Mouse (Mus musculus) heart, postnatal 0 days (tissue): Measurements from ENCODE around the gene Adprhl2.

Experiments
- CTCF ChIP-seq: IDR thresholded peaks from 2 replicates; pipeline ENCODE4 v1.5.1; 2016; ENCODE audit warnings: antibody characterized with exemption, control low read depth, low read depth
- EP300 ChIP-seq: IDR thresholded peaks from 2 replicates; pipeline ENCODE4 v1.6.1; 2016; ENCODE audit warnings: antibody characterized with exemption, low read depth

DNA sequence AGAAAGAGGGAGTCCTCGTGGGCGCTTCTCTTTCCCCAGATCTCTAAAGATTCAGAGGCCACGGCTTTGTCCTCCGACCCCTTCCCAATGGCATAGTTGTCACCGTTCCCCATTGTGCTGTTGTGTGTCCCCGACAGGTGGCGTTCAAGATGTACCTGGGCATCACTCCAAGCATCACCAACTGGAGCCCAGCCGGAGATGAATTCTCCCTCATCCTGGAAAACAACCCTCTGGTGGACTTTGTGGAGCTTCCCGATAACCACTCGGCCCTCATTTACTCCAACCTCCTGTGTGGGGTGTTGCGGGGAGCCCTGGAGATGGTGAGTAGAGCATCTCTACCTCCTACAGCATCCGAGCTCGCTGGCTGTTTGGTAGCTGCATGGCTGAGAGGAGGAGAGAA is 47.8 kb downstream of the Adprhl2 start:
- TF ChIP-seq CTCF (no peak), EP300 (no peak)
